Comparison of ENCODE assay signal across 9 mouse cellular contexts in the genomic region with DNA sequence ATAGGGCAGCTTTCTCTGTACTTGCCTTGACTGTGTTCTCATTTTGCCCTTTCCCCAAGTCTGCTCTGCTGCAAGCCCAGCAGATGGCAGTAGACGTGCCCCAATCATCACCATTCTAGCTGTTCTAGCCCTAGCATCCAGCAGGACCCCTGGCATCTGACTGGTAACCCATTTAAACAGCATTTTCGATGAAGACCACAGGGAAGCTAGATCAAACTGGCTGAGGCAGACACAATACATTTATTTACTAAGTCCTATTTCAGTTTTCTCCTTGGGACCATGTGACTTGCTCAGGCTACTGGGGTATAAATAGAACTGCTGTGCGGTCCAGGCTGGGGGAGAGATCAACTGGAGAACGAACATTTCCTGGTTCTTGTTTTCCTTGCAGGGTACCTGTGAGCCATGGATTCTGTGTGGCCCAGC.
DNase-seq lines count a peak whose midpoint lies in the region; ATAC-seq lines count a peak whose summit lies in the region.
"Had no signal": no experiment of that assay in that cellular context is flagged by ENCODE, and none has a peak within 500 bp of the region (broad histone marks: within the 10 kb centered on the region; RNA-seq: fewer than 3 reads in every experiment).

No protein-coding gene starts in this region.

- no peaks in the 10 kb centered on the region for H3K36me3 ChIP-seq in intestine, embryonic 16.5 days (ENCODE audit: control insufficient read depth, insufficient read depth, low read length)
- H3K36me3 ChIP-seq: embryonic facial prominence, embryonic 13.5 days had no signal

- intact Hi-C loops in left cerebral cortex, postnatal 36 days (cut with DNase I): no loop called here

- WGBS in intestine, embryonic 16.5 days: 46% methylated on average over 4 of the region's 4 CpGs

- no peak overlapping the region for H3K4me2 ChIP-seq in intestine, embryonic 16.5 days (ENCODE audit: low read depth, low read length)
- H3K4me2 ChIP-seq: embryonic facial prominence, embryonic 13.5 days had no signal

- H3K27ac ChIP-seq in intestine, embryonic 16.5 days (ENCODE audit: low read length): no peak overlapping the region
- H3K27ac ChIP-seq: embryonic facial prominence, embryonic 13.5 days had no signal

- H3K4me3 ChIP-seq in intestine, embryonic 16.5 days (ENCODE audit: low read length): no peak overlapping the region
- H3K4me3 ChIP-seq: embryonic facial prominence, embryonic 13.5 days had no signal

- ATAC-seq in intestine, embryonic 16.5 days: peak; percentile 56

- H3K4me1 ChIP-seq in intestine, embryonic 16.5 days (ENCODE audit: control insufficient read depth, insufficient read depth, low read length): peaks cover 9% of the 10 kb centered on the region; the same call in 1 of the 2 replicates
- H3K4me1 ChIP-seq: embryonic facial prominence, embryonic 13.5 days had no signal

- DNase-seq in urinary bladder, postnatal 25 days (ENCODE audit: low spot score): peak; percentile 8
- DNase-seq in urinary bladder, postnatal 10 days (ENCODE audit: low spot score): no peak
- peak; percentile 31 to 38 for DNase-seq in cerebellum, postnatal 36 days
- peak; percentile 36 to 62 for DNase-seq in heart, adult 18-20 months
- DNase-seq in left cerebral cortex, postnatal 36 days (ENCODE audit: low spot score in 2 of 2): peak; percentile 29 to 50
- peak; percentile 20 for DNase-seq in neural tube, embryonic 10.5 days (ENCODE audit: extremely low spot score, low spot score)
- no peak for DNase-seq in ovary, postnatal 14 days (ENCODE audit: low spot score)

- no peaks in the 10 kb centered on the region for H3K9me3 ChIP-seq in intestine, embryonic 16.5 days (ENCODE audit: control insufficient read depth, low read length)
- H3K9me3 ChIP-seq: embryonic facial prominence, embryonic 13.5 days had no signal

- no peaks in the 10 kb centered on the region for H3K27me3 ChIP-seq in intestine, embryonic 16.5 days (replicated peaks; ENCODE audit: control insufficient read depth, insufficient read depth, low read length)
- H3K27me3 ChIP-seq: embryonic facial prominence, embryonic 13.5 days had no signal

- no peak overlapping the region for H3K9ac ChIP-seq in intestine, embryonic 16.5 days (ENCODE audit: low read depth, low read length)
- H3K9ac ChIP-seq: embryonic facial prominence, embryonic 13.5 days had no signal

Comparison
In these comparisons a context has a peak if more than half of its experiments do, and no peak if none do; other contexts are left out.
1. DNase-seq: peak in urinary bladder, postnatal 25 days (single experiment), cerebellum, postnatal 36 days (2 of 2), heart, adult 18-20 months (2 of 2), left cerebral cortex, postnatal 36 days (2 of 2) and neural tube, embryonic 10.5 days (single experiment); none in urinary bladder, postnatal 10 days (single experiment) and ovary, postnatal 14 days (single experiment).